Comparison of ENCODE assay signal across 9 mouse cellular contexts in genomic region chr19:38639805-38640204, GRCm38 (mm10).
DNase-seq lines count a peak whose midpoint lies in the region; ATAC-seq and TF ChIP-seq lines count a peak whose summit lies in the region.
"Had no signal": no experiment of that assay in that cellular context is flagged by ENCODE, and none has a peak within 500 bp of the region (broad histone marks: within the 10 kb centered on the region; RNA-seq: fewer than 3 reads in every experiment).

No protein-coding gene starts in this region.

- no peak overlapping the region for H3K9ac ChIP-seq in hindbrain, postnatal 0 days (replicated peaks; ENCODE audit: low read length)
- H3K9ac ChIP-seq in hindbrain, embryonic 13.5 days, result no peak overlapping the region
- H3K9ac ChIP-seq in heart, postnatal 0 days (replicated peaks; ENCODE audit: low read depth, low read length), result no peak overlapping the region
- no peak overlapping the region for H3K9ac ChIP-seq in liver, embryonic 11.5 days (ENCODE audit: low read depth, low read length)
- H3K9ac ChIP-seq: limb, embryonic 12.5 days had no signal

- TF ChIP-seq CTCF in hindbrain, postnatal 0 days (IDR thresholded peaks at IDR 0.05; ENCODE audit: low read depth), result no peak
- TF ChIP-seq CTCF in heart, postnatal 0 days (IDR thresholded peaks at IDR 0.05; ENCODE audit: low read depth), result no peak

- H3K36me3 ChIP-seq in hindbrain, postnatal 0 days (ENCODE audit: insufficient read depth, low read length), result no peaks in the 10 kb centered on the region
- no peaks in the 10 kb centered on the region for H3K36me3 ChIP-seq in hindbrain, embryonic 13.5 days
- H3K36me3 ChIP-seq in heart, postnatal 0 days (replicated peaks; ENCODE audit: control insufficient read depth, insufficient read depth, low read length), result no peaks in the 10 kb centered on the region
- H3K36me3 ChIP-seq in liver, embryonic 11.5 days (ENCODE audit: control insufficient read depth, insufficient read depth, low read length), result no peaks in the 10 kb centered on the region
- H3K36me3 ChIP-seq: limb, embryonic 12.5 days had no signal

- H3K9me3 ChIP-seq in hindbrain, postnatal 0 days (ENCODE audit: low read length), result no peaks in the 10 kb centered on the region
- H3K9me3 ChIP-seq in hindbrain, embryonic 13.5 days, result no peaks in the 10 kb centered on the region
- H3K9me3 ChIP-seq in heart, postnatal 0 days (replicated peaks; ENCODE audit: control insufficient read depth, low read length), result no peaks in the 10 kb centered on the region
- no peaks in the 10 kb centered on the region for H3K9me3 ChIP-seq in liver, embryonic 11.5 days (ENCODE audit: control insufficient read depth, low read length)
- H3K9me3 ChIP-seq: limb, embryonic 12.5 days had no signal

- no peaks in the 10 kb centered on the region for H3K27me3 ChIP-seq in hindbrain, postnatal 0 days (ENCODE audit: insufficient read depth, low read length)
- H3K27me3 ChIP-seq in hindbrain, embryonic 13.5 days, result no peaks in the 10 kb centered on the region
- no peaks in the 10 kb centered on the region for H3K27me3 ChIP-seq in heart, postnatal 0 days (ENCODE audit: control insufficient read depth, insufficient read depth, low read length)
- no peaks in the 10 kb centered on the region for H3K27me3 ChIP-seq in liver, embryonic 11.5 days (replicated peaks; ENCODE audit: control insufficient read depth, insufficient read depth, low read length)
- H3K27me3 ChIP-seq: limb, embryonic 12.5 days had no signal

- H3K27ac ChIP-seq in hindbrain, postnatal 0 days, result no peak overlapping the region
- no peak overlapping the region for H3K27ac ChIP-seq in hindbrain, embryonic 13.5 days
- no peak overlapping the region for H3K27ac ChIP-seq in heart, postnatal 0 days (ENCODE audit: low read depth)
- no peak overlapping the region for H3K27ac ChIP-seq in liver, embryonic 11.5 days (ENCODE audit: low read depth, low read length)
- H3K27ac ChIP-seq: limb, embryonic 12.5 days had no signal

- no peak overlapping the region for H3K4me3 ChIP-seq in hindbrain, postnatal 0 days (ENCODE audit: low read length)
- H3K4me3 ChIP-seq in hindbrain, embryonic 13.5 days, result no peak overlapping the region
- H3K4me3 ChIP-seq in heart, postnatal 0 days (ENCODE audit: low read depth, low read length), result no peak overlapping the region
- no peak overlapping the region for H3K4me3 ChIP-seq in liver, embryonic 11.5 days (ENCODE audit: low read depth, low read length)
- H3K4me3 ChIP-seq: limb, embryonic 12.5 days had no signal

- peak; percentile 89 for ATAC-seq in hindbrain, postnatal 0 days
- ATAC-seq in hindbrain, embryonic 13.5 days (ENCODE audit: low FRiP score), result no peak
- ATAC-seq in heart, postnatal 0 days (ENCODE audit: insufficient read depth, low read depth), result peak; percentile 53; the same call in 1 of the 2 replicates
- no peak for ATAC-seq in liver, embryonic 11.5 days (replicated peaks; ENCODE audit: low FRiP score)

- DNase-seq in hindbrain, postnatal 0 days (ENCODE audit: low spot score), result peak; percentile 63
- DNase-seq in adrenal gland, postnatal 36 days, result peak; percentile 8 to 48
- DNase-seq in heart, postnatal 0 days (ENCODE audit: low spot score), result peak; percentile 27
- DNase-seq in lung, postnatal 25 days (ENCODE audit: low spot score), result peak; percentile 29
- DNase-seq in liver, embryonic 11.5 days (ENCODE audit: low spot score), result no peak
- DNase-seq in embryo, embryonic 10.5 days (ENCODE audit: low spot score), result no peak
- DNase-seq in yolk sac, embryonic 10.5 days (ENCODE audit: low spot score), result no peak

- no peak for TF ChIP-seq EP300 in heart, postnatal 0 days (IDR thresholded peaks at IDR 0.05; ENCODE audit: low read depth)

- no peaks in the 10 kb centered on the region for H3K4me1 ChIP-seq in hindbrain, postnatal 0 days (ENCODE audit: insufficient read depth, low read length)
- H3K4me1 ChIP-seq in hindbrain, embryonic 13.5 days (replicated peaks), result peaks cover 1% of the 10 kb centered on the region; the same call in 1 of the 2 replicates
- peaks cover 5% of the 10 kb centered on the region for H3K4me1 ChIP-seq in heart, postnatal 0 days (ENCODE audit: control insufficient read depth, insufficient read depth)
- H3K4me1 ChIP-seq in liver, embryonic 11.5 days (replicated peaks; ENCODE audit: control insufficient read depth, insufficient read depth, low read length), result no peaks in the 10 kb centered on the region
- H3K4me1 ChIP-seq: limb, embryonic 12.5 days had no signal

- H3K4me2 ChIP-seq in hindbrain, postnatal 0 days (ENCODE audit: low read depth, low read length), result no peak overlapping the region
- H3K4me2 ChIP-seq in hindbrain, embryonic 13.5 days, result no peak overlapping the region
- H3K4me2 ChIP-seq in heart, postnatal 0 days (ENCODE audit: low read depth, low read length), result no peak overlapping the region
- H3K4me2 ChIP-seq in liver, embryonic 11.5 days, result no peak overlapping the region
- H3K4me2 ChIP-seq: limb, embryonic 12.5 days had no signal

- WGBS in hindbrain, postnatal 0 days, result 31% methylated on average over 3 of the region's 3 CpGs
- WGBS in hindbrain, embryonic 13.5 days, result 68% methylated on average over 3 of the region's 3 CpGs
- 53% methylated on average over 3 of the region's 3 CpGs for WGBS in heart, postnatal 0 days
- WGBS in liver, embryonic 11.5 days, result 68% methylated on average over 3 of the region's 3 CpGs

Comparison
In these comparisons a context has a peak if more than half of its experiments do, and no peak if none do; other contexts are left out.
1. ATAC-seq: peak in hindbrain, postnatal 0 days (single experiment) and heart, postnatal 0 days (single experiment); none in hindbrain, embryonic 13.5 days (single experiment) and liver, embryonic 11.5 days (single experiment).
2. DNase-seq: peak in hindbrain, postnatal 0 days (single experiment), adrenal gland, postnatal 36 days (2 of 2), heart, postnatal 0 days (single experiment) and lung, postnatal 25 days (single experiment); none in liver, embryonic 11.5 days (single experiment), embryo, embryonic 10.5 days (single experiment) and yolk sac, embryonic 10.5 days (single experiment).